In the genomic region with DNA sequence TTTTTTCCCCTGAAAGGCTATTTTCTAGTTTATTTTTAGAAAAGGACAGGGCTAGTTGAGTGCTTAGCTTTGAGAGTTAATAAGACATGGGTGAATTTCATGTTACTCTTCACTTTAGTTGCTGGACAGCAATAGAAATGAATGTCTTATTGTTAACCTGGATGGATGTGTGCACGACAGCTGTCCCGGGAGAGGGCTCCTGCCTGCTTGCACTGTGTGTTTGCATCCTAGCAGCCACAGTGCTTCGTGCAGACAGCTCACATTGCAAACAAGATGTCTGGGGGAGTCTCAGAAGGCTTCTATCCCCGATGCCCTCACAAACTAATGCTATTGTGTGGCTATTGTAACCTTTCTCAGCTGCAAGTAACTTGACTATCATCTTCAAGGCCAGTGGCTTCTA, we compare ENCODE assay signal across 25 mouse cellular contexts.
DNase-seq lines count a peak whose midpoint lies in the region; ATAC-seq lines count a peak whose summit lies in the region.
"Had no signal": no experiment of that assay in that cellular context is flagged by ENCODE, and none has a peak within 500 bp of the region (broad histone marks: within the 10 kb centered on the region; RNA-seq: fewer than 3 reads in every experiment).

No protein-coding gene starts in this region.

- H3K4me1 ChIP-seq in hindbrain, embryonic 10.5 days (replicated peaks) = peaks cover 32% of the 10 kb centered on the region
- peaks cover 16% of the 10 kb centered on the region for H3K4me1 ChIP-seq in hindbrain, embryonic 14.5 days (replicated peaks; ENCODE audit: control insufficient read depth, insufficient read depth, low read length)
- H3K4me1 ChIP-seq in midbrain, embryonic 12.5 days = peaks cover 22% of the 10 kb centered on the region
- H3K4me1 ChIP-seq in midbrain, embryonic 11.5 days (ENCODE audit: control insufficient read depth, insufficient read depth, low read length) = peaks cover 16% of the 10 kb centered on the region
- peaks cover 29% of the 10 kb centered on the region for H3K4me1 ChIP-seq in embryonic facial prominence, embryonic 10.5 days
- H3K4me1 ChIP-seq in limb, embryonic 10.5 days = peaks cover 22% of the 10 kb centered on the region

- 25% methylated on average over 4 of the region's 4 CpGs for WGBS in hindbrain, embryonic 10.5 days
- whole genome bisulfite sequencing in hindbrain, embryonic 14.5 days = 7% methylated on average over 4 of the region's 4 CpGs
- 14% methylated on average over 4 of the region's 4 CpGs for WGBS in midbrain, embryonic 12.5 days
- 22% methylated on average over 4 of the region's 4 CpGs for WGBS in midbrain, embryonic 11.5 days
- 29% methylated on average over 4 of the region's 4 CpGs for WGBS in embryonic facial prominence, embryonic 10.5 days
- 68% methylated on average over 4 of the region's 4 CpGs for WGBS in limb, embryonic 10.5 days

- no peak overlapping the region for H3K4me3 ChIP-seq in hindbrain, embryonic 10.5 days
- no peak overlapping the region for H3K4me3 ChIP-seq in hindbrain, embryonic 14.5 days (replicated peaks; ENCODE audit: low read length)
- no peak overlapping the region for H3K4me3 ChIP-seq in midbrain, embryonic 12.5 days
- no peak overlapping the region for H3K4me3 ChIP-seq in midbrain, embryonic 11.5 days (ENCODE audit: low read depth, low read length)
- H3K4me3 ChIP-seq in embryonic facial prominence, embryonic 10.5 days = no peak overlapping the region
- no peak overlapping the region for H3K4me3 ChIP-seq in limb, embryonic 10.5 days
- H3K4me3 ChIP-seq: erythroblast, embryonic 14.5 days; forebrain, embryonic 13.5 days; heart, embryonic 10.5 days; heart, embryonic 15.5 days; limb, embryonic 13.5 days; neural tube, embryonic 15.5 days had no signal

- no peak for DNase-seq in hindbrain, embryonic 10.5 days (ENCODE audit: low spot score)
- DNase-seq in hindbrain, embryonic 14.5 days (ENCODE audit: low spot score) = no peak
- DNase-seq in midbrain, embryonic 11.5 days (ENCODE audit: low spot score, missing footprints) = no peak
- no peak for DNase-seq in embryonic facial prominence, embryonic 10.5 days (ENCODE audit: low spot score)
- no peak for DNase-seq in limb, embryonic 10.5 days (ENCODE audit: low spot score)
- DNase-seq in cerebellum, postnatal 36 days = no peak
- DNase-seq: adrenal gland, postnatal 10 days; cerebellum, adult 8-10 months; cerebellum, postnatal 25 days; gastrocnemius, postnatal 10 days; kidney, adult 8-10 months; kidney, postnatal 10 days; layer of hippocampus, adult 9-11 months; lung, postnatal 36 days; right cerebral cortex, adult 18-20 months had no signal

- peak overlapping the region; percentile 83 for H3K27ac ChIP-seq in hindbrain, embryonic 10.5 days
- no peak overlapping the region for H3K27ac ChIP-seq in hindbrain, embryonic 14.5 days
- no peak overlapping the region for H3K27ac ChIP-seq in midbrain, embryonic 12.5 days (replicated peaks)
- no peak overlapping the region for H3K27ac ChIP-seq in midbrain, embryonic 11.5 days (ENCODE audit: low read depth, low read length)
- peak overlapping the region; percentile 86 for H3K27ac ChIP-seq in embryonic facial prominence, embryonic 10.5 days (replicated peaks)
- peak overlapping the region; percentile 85; the same call in 1 of the 2 replicates for H3K27ac ChIP-seq in limb, embryonic 10.5 days
- H3K27ac ChIP-seq: forebrain, embryonic 13.5 days; heart, embryonic 15.5 days; neural tube, embryonic 15.5 days had no signal

- no peaks in the 10 kb centered on the region; the same call in 1 of the 2 replicates for H3K27me3 ChIP-seq in hindbrain, embryonic 10.5 days (ENCODE audit: insufficient read depth, poor library complexity, severe bottlenecking)
- H3K27me3 ChIP-seq in hindbrain, embryonic 14.5 days (ENCODE audit: control insufficient read depth, insufficient read depth, low read length) = no peaks in the 10 kb centered on the region
- H3K27me3 ChIP-seq in midbrain, embryonic 12.5 days = no peaks in the 10 kb centered on the region
- no peaks in the 10 kb centered on the region for H3K27me3 ChIP-seq in midbrain, embryonic 11.5 days (ENCODE audit: control insufficient read depth, insufficient read depth, low read length)
- H3K27me3 ChIP-seq in embryonic facial prominence, embryonic 10.5 days (replicated peaks; ENCODE audit: low read depth, poor library complexity, severe bottlenecking) = no peaks in the 10 kb centered on the region
- no peaks in the 10 kb centered on the region for H3K27me3 ChIP-seq in limb, embryonic 10.5 days (ENCODE audit: low read depth, poor library complexity, severe bottlenecking)
- H3K27me3 ChIP-seq: forebrain, embryonic 13.5 days; heart, embryonic 15.5 days; limb, embryonic 13.5 days; neural tube, embryonic 15.5 days had no signal

- no peak for ATAC-seq in hindbrain, embryonic 14.5 days (ENCODE audit: low FRiP score)
- no peak for ATAC-seq in midbrain, embryonic 12.5 days (ENCODE audit: low FRiP score, low read depth)
- no peak; the same call in 1 of the 2 replicates for ATAC-seq in midbrain, embryonic 11.5 days (ENCODE audit: low FRiP score)
- ATAC-seq: forebrain, embryonic 13.5 days; intestine, embryonic 16.5 days; Patski had no signal

- H3K9ac ChIP-seq in hindbrain, embryonic 14.5 days = no peak overlapping the region
- H3K9ac ChIP-seq in midbrain, embryonic 12.5 days (replicated peaks) = peak overlapping the region; percentile 15; the same call in 1 of the 2 replicates
- H3K9ac ChIP-seq in midbrain, embryonic 11.5 days (ENCODE audit: low read length) = no peak overlapping the region
- H3K9ac ChIP-seq: forebrain, embryonic 13.5 days; heart, embryonic 15.5 days; limb, embryonic 13.5 days; neural tube, embryonic 15.5 days had no signal

- no peak overlapping the region for H3K4me2 ChIP-seq in hindbrain, embryonic 14.5 days (replicated peaks)
- no peak overlapping the region for H3K4me2 ChIP-seq in midbrain, embryonic 12.5 days (replicated peaks)
- H3K4me2 ChIP-seq in midbrain, embryonic 11.5 days = no peak overlapping the region
- H3K4me2 ChIP-seq: forebrain, embryonic 13.5 days; heart, embryonic 15.5 days; limb, embryonic 13.5 days; liver, embryonic 11.5 days; neural tube, embryonic 15.5 days had no signal

- no peaks in the 10 kb centered on the region for H3K36me3 ChIP-seq in hindbrain, embryonic 10.5 days
- H3K36me3 ChIP-seq in hindbrain, embryonic 14.5 days (replicated peaks; ENCODE audit: control insufficient read depth, insufficient read depth) = no peaks in the 10 kb centered on the region
- no peaks in the 10 kb centered on the region for H3K36me3 ChIP-seq in midbrain, embryonic 12.5 days
- H3K36me3 ChIP-seq in midbrain, embryonic 11.5 days (ENCODE audit: control insufficient read depth, insufficient read depth, low read length) = no peaks in the 10 kb centered on the region
- H3K36me3 ChIP-seq in embryonic facial prominence, embryonic 10.5 days (replicated peaks) = no peaks in the 10 kb centered on the region
- no peaks in the 10 kb centered on the region for H3K36me3 ChIP-seq in limb, embryonic 10.5 days
- H3K36me3 ChIP-seq: heart, embryonic 10.5 days; heart, embryonic 15.5 days; limb, embryonic 13.5 days; neural tube, embryonic 15.5 days had no signal

- H3K9me3 ChIP-seq in hindbrain, embryonic 10.5 days = no peaks in the 10 kb centered on the region
- no peaks in the 10 kb centered on the region for H3K9me3 ChIP-seq in hindbrain, embryonic 14.5 days (ENCODE audit: control insufficient read depth, low read length)
- H3K9me3 ChIP-seq in midbrain, embryonic 12.5 days = no peaks in the 10 kb centered on the region
- H3K9me3 ChIP-seq in midbrain, embryonic 11.5 days (ENCODE audit: control insufficient read depth, low read length) = no peaks in the 10 kb centered on the region
- no peaks in the 10 kb centered on the region for H3K9me3 ChIP-seq in embryonic facial prominence, embryonic 10.5 days
- H3K9me3 ChIP-seq in limb, embryonic 10.5 days (replicated peaks) = no peaks in the 10 kb centered on the region
- H3K9me3 ChIP-seq: forebrain, embryonic 13.5 days; heart, embryonic 10.5 days; heart, embryonic 15.5 days; limb, embryonic 13.5 days; neural tube, embryonic 15.5 days had no signal

Comparison
In these comparisons a context has a peak if more than half of its experiments do, and no peak if none do; other contexts are left out.
1. H3K27ac ChIP-seq: peak in hindbrain, embryonic 10.5 days (single experiment), embryonic facial prominence, embryonic 10.5 days (single experiment) and limb, embryonic 10.5 days (single experiment); none in hindbrain, embryonic 14.5 days (single experiment), midbrain, embryonic 12.5 days (single experiment) and midbrain, embryonic 11.5 days (single experiment).